Mouse (Mus musculus) skeletal muscle tissue, adult 2 months (tissue): ENCODE measurements around the gene Disp1.
A peak's percentile ranks its signal among the peaks of the same experiment; 100 is the strongest.

Source experiments
- DNase-seq: peaks from one replicate; pipeline ENCODE4 v3.0.0-alpha.2; 2012; ENCODE audit warnings: low read depth, low spot score

Gene Disp1

GRCm38 (mm10) chr1:183041703-183042102 lies 179.6 kb downstream of the Disp1 start:
- DNase-seq = no peak

GRCm38 (mm10) chr1:183040847-183041382 lies 180.4 kb downstream of the Disp1 start:
- DNase-seq = no peak

GRCm38 (mm10) chr1:183039881-183040708 lies 181.2 kb downstream of the Disp1 start:
- peak; percentile 34 for DNase-seq

GRCm38 (mm10) chr1:183039404-183039803 lies 181.9 kb downstream of the Disp1 start:
- DNase-seq = no peak
